Mouse (Mus musculus) lung, postnatal 10 days (tissue): ENCODE results near the gene Gm5286.
"Not testable (repeated sequence)": the region's sequence is repeated elsewhere in the genome, so short reads cannot be mapped to it uniquely, and the experiment has no call there.

Experiments
- DNase-seq: peaks from one replicate; pipeline ENCODE4 v3.0.0; 2021

Gm5286 gene

DNA sequence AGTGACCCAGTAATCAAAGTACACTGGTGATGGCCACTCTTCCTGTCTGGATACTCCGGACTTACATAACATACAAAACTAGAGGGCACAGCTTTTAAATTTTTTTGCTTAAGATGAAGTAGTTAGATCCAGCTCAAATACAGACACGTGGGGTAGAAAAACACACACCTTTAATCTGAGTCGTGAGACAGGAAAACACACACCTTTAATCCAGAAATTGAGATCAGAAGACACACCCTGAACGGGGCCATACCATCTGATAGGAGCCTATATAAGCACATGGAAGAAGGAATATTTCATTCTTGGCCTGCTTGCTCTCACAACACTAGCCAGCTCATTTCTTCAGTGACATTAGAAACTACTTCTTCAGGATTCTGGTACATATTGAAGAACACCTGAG, at the start of gene Gm5286:
Gene Gm5286 (plus strand): TSS at position 301 of the 400 bp plus-strand sequence.
- DNase-seq, result not testable (repeated sequence)

DNA sequence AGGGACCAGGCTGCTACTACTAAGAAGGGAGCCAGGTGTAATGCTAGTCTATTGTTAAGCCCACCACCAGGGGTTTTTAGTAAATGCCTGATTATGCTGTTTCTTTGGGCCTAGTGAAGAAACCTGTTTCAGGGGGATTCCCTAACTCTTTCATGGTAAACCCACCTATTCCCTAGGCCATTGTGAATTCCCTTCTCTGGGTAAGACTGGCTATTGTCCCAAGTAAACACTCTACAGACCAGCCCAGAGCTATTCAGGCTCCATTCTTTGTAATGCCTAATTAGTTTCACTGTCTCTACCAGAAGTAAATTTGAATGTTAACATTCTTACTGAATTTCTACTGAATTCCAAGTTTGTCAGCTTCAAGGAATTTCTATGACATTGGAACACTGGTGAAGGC, 29.2 kb upstream of the Gm5286 start:
- not testable (repeated sequence) for DNase-seq

DNA sequence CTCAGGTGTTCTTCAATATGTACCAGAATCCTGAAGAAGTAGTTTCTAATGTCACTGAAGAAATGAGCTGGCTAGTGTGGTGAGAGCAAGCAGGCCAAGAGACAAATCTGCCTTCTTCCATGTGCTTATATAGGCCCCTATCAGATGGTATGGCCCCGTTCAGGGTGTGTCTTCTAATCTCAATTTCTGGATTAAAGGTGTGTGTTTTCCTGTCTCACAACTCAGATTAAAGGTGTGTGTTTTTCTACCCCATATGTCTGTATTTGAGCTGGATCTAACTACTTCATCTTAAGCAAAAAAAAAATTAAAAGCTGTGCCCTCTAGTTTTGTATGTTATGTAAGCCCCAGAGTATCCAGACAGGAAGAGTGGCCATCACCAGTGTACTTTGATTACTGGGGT, 18.4 kb upstream of the Gm5286 start, which contains the start of gene Gm10696:
Gene Gm10696 (minus strand): TSS at position 101 of the 400 bp plus-strand sequence.
- not testable (repeated sequence) for DNase-seq
